Mouse (Mus musculus) left cerebral cortex, adult 2 months (tissue): ENCODE measurements around the gene Spry2. TPM values are rescaled to one million over a fixed set of nuclear protein-coding genes. Genes with fewer than 3 reads are reported as not detected.

Experiments
- DNase-seq, 2 experiments: peaks; one replicate each; pipeline ENCODE4 v3.0.0; 2021 to 2022; ENCODE audit warnings: low spot score in 2 of 2, mixed read lengths in 1 of 2; ENCODE audit errors: extremely low spot score in 1 of 2
- H3K27ac ChIP-seq: fragments of 200-600 bp; 2 replicates; pipeline ENCODE4 v1.8.1; 2022
- H3K4me3 ChIP-seq: fragments of 200-600 bp; 2 replicates; pipeline ENCODE4 v1.8.1; 2022
- CTCF ChIP-seq: fragments of 200-600 bp; IDR thresholded peaks from 2 replicates; pipeline ENCODE4 v1.8.1; 2022; ENCODE audit warnings: antibody characterized with exemption, mild to moderate bottlenecking, moderate library complexity
- intact Hi-C: fragments of 180-260 bp; cut with DNase I; formaldehyde crosslinking; loops from one replicate; pipeline ENCODE4 v1.15.1; 2025
- total RNA-seq, 2 experiments: library from RNA; stranded (reverse); gene quantifications; 2 replicates each; pipeline ENCODE4 v1.2.3; 2021

Gene Spry2
- total RNA-seq, 2 experiments from 2014 or later, result 96.2 to 102 TPM

GRCm38 (mm10) chr14:105859368-105859767 is 37.3 kb downstream of the Spry2 start:
- intact Hi-C loops, result no loop called here
- no peak for DNase-seq
- no peak overlapping the region for H3K4me3 ChIP-seq
- H3K27ac ChIP-seq, result no peak overlapping the region
- no peak for TF ChIP-seq CTCF

- DNase-seq, result no peak
- Histone ChIP-seq H3K4me3 (no peak overlapping the region), H3K27ac (no peak overlapping the region)
- TF ChIP-seq CTCF, result no peak
- intact Hi-C loops, result no loop called here
Observed at GRCm38 (mm10) chr14:105858935-105859334, 37.7 kb downstream of the Spry2 start.

- DNase-seq, result no peak
- Histone ChIP-seq H3K27ac (no peak overlapping the region), H3K4me3 (no peak overlapping the region)
- TF ChIP-seq CTCF, result no peak
- intact Hi-C loops, result no loop called here
Observed at GRCm38 (mm10) chr14:105851359-105852067, 45.1 kb downstream of the Spry2 start.

Other genes with a start within 250 kb of the Spry2 start
- gene Trim52, start 209.4 kb upstream of the Spry2 start, total RNA-seq, result not detected